Mouse (Mus musculus) ovary, postnatal 10 days (tissue): ENCODE results near the gene Skp2.

ENCODE experiments used
- DNase-seq: peaks from one replicate; pipeline ENCODE4 v3.0.0; 2022; ENCODE audit warnings: low spot score

The Skp2 gene

GRCm38 (mm10) chr15:9113556-9113955 lies 41.7 kb downstream of the Skp2 start:
- no peak for DNase-seq

GRCm38 (mm10) chr15:9111648-9112047 lies 43.6 kb downstream of the Skp2 start:
- no peak for DNase-seq

- DNase-seq = no peak
Observed at GRCm38 (mm10) chr15:9110526-9111347, 44.5 kb downstream of the Skp2 start.

GRCm38 (mm10) chr15:9106303-9107074 lies 48.7 kb downstream of the Skp2 start:
- no peak for DNase-seq

GRCm38 (mm10) chr15:9100446-9101077 lies 54.7 kb downstream of the Skp2 start:
- DNase-seq = no peak

GRCm38 (mm10) chr15:9096865-9097264 lies 58.4 kb downstream of the Skp2 start:
- DNase-seq = no peak

GRCm38 (mm10) chr15:9094366-9094750 lies 60.9 kb downstream of the Skp2 start:
- no peak for DNase-seq

GRCm38 (mm10) chr15:9093598-9094365 lies 61.4 kb downstream of the Skp2 start:
- DNase-seq = no peak

- no peak for DNase-seq
Observed at GRCm38 (mm10) chr15:9090662-9091061, 64.6 kb downstream of the Skp2 start.

GRCm38 (mm10) chr15:9089136-9089720 lies 66.0 kb downstream of the Skp2 start:
- DNase-seq = no peak

GRCm38 (mm10) chr15:9088683-9089072 lies 66.5 kb downstream of the Skp2 start:
- no peak for DNase-seq

GRCm38 (mm10) chr15:9087895-9088682 lies 67.1 kb downstream of the Skp2 start:
- DNase-seq = no peak

- DNase-seq = no peak
Observed at GRCm38 (mm10) chr15:9087421-9087820, 67.8 kb downstream of the Skp2 start.

- DNase-seq = no peak
Observed at GRCm38 (mm10) chr15:9086813-9087212, 68.4 kb downstream of the Skp2 start.

- no peak for DNase-seq
Observed at GRCm38 (mm10) chr15:9082753-9083152, 72.5 kb downstream of the Skp2 start.

- no peak for DNase-seq
Observed at GRCm38 (mm10) chr15:9081294-9081693, 73.9 kb downstream of the Skp2 start.

- no peak for DNase-seq
Observed at GRCm38 (mm10) chr15:9080206-9080605, 75.0 kb downstream of the Skp2 start.

- no peak for DNase-seq
Observed at GRCm38 (mm10) chr15:9079626-9080025, 75.6 kb downstream of the Skp2 start.

GRCm38 (mm10) chr15:9078481-9079300 lies 76.5 kb downstream of the Skp2 start:
- DNase-seq = no peak

GRCm38 (mm10) chr15:9075608-9076200 lies 79.5 kb downstream of the Skp2 start:
- no peak for DNase-seq
